Mouse (Mus musculus) C2C12 (cell line): ENCODE results near the gene Sh2d1b2. TPM values are rescaled to one million over a fixed set of nuclear protein-coding genes. Genes with fewer than 3 reads are reported as not detected.

ENCODE experiments used
- H3K27me3 ChIP-seq: one replicate; pipeline ENCODE4 v1.6.1; 2011; ENCODE audit not compliant: control insufficient read depth, insufficient read depth, insufficient read length
- H3K36me3 ChIP-seq: one replicate; pipeline ENCODE4 v1.6.1; 2011; ENCODE audit not compliant: control insufficient read depth, insufficient read depth
- H3K4me3 ChIP-seq: one replicate; pipeline ENCODE4 v1.5.1; 2011; ENCODE audit warnings: mild to moderate bottlenecking, control low read depth; ENCODE audit not compliant: poor library complexity, insufficient read depth, severe bottlenecking
- H3K79me2 ChIP-seq: one replicate; pipeline ENCODE4 v1.6.1; 2011; ENCODE audit not compliant: control insufficient read depth, insufficient read depth
- H3K79me3 ChIP-seq: one replicate; pipeline ENCODE4 v1.6.1; 2011; ENCODE audit warnings: low read depth, control low read depth
- H3ac ChIP-seq: one replicate; pipeline ENCODE3; 2011; ENCODE audit warnings: low read depth; ENCODE audit not compliant: control insufficient read depth, insufficient read length
- CEBPB ChIP-seq: IDR thresholded peaks from one replicate; pipeline ENCODE4 v1.6.1; 2011; ENCODE audit warnings: low read depth, mild to moderate bottlenecking, control low read depth, moderate library complexity
- CTCF ChIP-seq: IDR thresholded peaks from one replicate; pipeline ENCODE4 v1.5.1; 2011; ENCODE audit not compliant: control insufficient read depth, insufficient read depth, insufficient read length
- FOSL1 ChIP-seq: IDR thresholded peaks from one replicate; pipeline ENCODE4 v1.8.0; 2011; ENCODE audit warnings: mild to moderate bottlenecking, low read length; ENCODE audit not compliant: poor library complexity, insufficient read depth, severe bottlenecking
- MAX ChIP-seq: IDR thresholded peaks from one replicate; pipeline ENCODE4 v1.6.1; 2011; ENCODE audit warnings: mild to moderate bottlenecking, control low read depth
- MYOD1 ChIP-seq: IDR thresholded peaks from one replicate; pipeline ENCODE4 v1.6.1; 2011; ENCODE audit warnings: low read depth; ENCODE audit not compliant: control insufficient read depth, insufficient read length
- MYOG ChIP-seq: IDR thresholded peaks from one replicate; pipeline ENCODE4 v1.6.1; 2011; ENCODE audit not compliant: control insufficient read depth, insufficient read length; ENCODE audit errors: extremely low read depth
- USF1 ChIP-seq: IDR thresholded peaks from one replicate; pipeline ENCODE4 v1.6.1; 2011; ENCODE audit warnings: low read depth, mild to moderate bottlenecking, control low read depth, moderate library complexity
- polyA plus RNA-seq: library from polyadenylated mRNA; unstranded; fragments of >200 nt; fragmentation: generic; extraction: Trizol; gene quantifications from one replicate; pipeline ENCODE4 v1.2.1, GENCODE M21; 2012; ENCODE audit warnings: missing spikeins

The Sh2d1b2 gene
- polyA plus RNA-seq, 1 experiment = 0.12 TPM

DNA sequence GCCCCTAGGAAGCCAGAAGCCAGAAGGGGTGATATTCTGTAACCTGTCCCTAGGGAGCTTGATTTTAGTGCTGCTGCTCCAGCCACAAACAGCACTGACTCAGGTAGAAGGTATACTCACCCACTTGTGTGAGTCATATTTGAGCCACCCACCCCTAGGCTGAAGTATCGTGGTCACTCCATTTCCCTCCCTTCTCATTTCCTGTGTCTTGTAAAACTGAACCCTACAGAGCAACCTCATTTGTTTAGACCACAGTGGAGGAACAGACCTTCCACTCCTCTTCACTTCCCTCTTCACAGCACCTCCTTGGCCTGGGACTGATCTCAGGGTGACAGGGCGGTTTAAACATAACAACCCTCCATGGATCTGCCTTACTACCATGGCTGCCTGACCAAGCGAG lies 44.5 kb downstream of the Sh2d1b2 start, which contains the start of gene Sh2d1b1:
TSS of gene Sh2d1b1 (plus strand) at position 305 of the 400 bp plus-strand sequence.
- Histone ChIP-seq H3K79me2 (no peaks in the 10 kb centered on the region), H3K79me3 (no peaks in the 10 kb centered on the region), H3K27me3 (no peaks in the 10 kb centered on the region), H3K4me3 (no peak within 1 kb of the TSS), H3ac (no peak within 1 kb of the TSS), H3K36me3 (no peaks in the 10 kb centered on the region)
- TF ChIP-seq MAX (no peak), FOSL1 (no peak), CEBPB (no peak), MYOG (no peak), USF1 (no peak), CTCF (no peak), MYOD1 (no peak)

DNA sequence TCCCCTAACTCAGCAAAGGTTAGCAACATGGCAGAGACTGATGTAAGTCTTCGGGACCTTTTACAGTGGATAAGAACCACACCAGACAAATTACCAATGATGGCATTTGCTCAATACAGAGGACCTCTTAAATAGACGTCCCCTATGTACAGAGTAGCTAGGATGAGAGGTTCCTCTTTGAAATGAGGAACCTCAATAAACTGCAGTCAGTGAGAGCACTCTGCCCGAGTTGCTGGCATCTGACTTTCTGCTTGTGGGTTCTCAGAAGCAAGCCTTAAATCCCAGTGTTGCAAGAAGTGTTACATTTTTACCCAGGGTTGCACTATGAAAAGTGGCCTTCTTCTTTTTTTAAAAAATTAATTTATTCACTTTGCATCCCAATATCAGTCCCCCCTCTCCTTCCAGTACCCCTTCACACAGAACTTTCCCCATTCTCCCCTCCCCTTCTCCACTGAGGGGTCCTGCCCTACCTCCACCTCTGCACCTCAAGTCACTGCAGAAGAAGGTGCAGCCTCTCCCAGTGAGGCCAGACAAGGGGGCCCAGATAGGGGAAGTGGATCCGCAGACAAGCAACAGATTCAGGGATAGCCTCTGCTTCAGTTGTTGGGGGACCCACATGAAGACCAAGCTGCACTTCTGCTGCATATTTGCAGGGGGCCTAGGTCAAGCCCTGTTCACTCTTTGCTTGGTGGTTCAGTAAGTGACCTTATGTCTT lies 50.0 kb downstream of the Sh2d1b2 start:
- Histone ChIP-seq H3K4me3 (no peak overlapping the region), H3ac (no peak overlapping the region), H3K79me3 (no peaks in the 10 kb centered on the region), H3K79me2 (no peaks in the 10 kb centered on the region), H3K36me3 (no peaks in the 10 kb centered on the region), H3K27me3 (no peaks in the 10 kb centered on the region)
- TF ChIP-seq MYOG = no peak
- no peak for TF ChIP-seq CEBPB
- TF ChIP-seq CTCF = no peak
- TF ChIP-seq FOSL1 = no peak
- TF ChIP-seq MAX = no peak
- no peak for TF ChIP-seq MYOD1
- no peak for TF ChIP-seq USF1

DNA sequence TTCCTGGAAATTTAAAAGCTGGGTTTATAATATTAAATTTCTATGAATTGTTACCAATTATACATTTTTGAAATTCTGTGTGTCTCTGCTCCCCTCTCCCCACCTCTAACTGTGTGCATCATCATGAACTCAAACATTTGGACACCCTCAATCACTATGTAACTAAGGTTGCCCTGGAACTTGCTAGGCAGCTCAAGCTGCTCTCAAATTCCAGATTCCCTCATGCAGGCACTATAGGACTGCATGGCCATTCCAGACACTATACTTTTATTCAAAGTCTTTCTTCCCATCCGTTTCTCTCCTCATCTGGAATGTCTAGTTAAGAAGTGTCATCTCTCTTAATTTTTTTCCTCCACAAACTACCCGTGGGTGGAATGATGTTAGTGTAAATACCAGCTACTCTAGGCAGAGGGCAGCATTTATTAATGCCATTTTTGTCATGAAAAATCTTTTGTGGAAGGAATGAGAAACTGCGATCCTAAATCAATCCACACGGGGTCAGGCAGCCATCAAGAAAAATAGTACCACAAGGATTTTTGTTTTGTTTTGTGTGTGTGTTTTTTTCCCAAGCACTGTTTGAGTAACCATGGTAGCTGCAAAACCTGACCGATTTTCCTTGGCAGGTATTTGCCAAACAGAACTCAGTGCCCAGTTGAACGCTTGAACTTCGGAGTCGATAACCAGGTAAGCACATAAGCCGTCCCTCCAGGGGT lies 59.8 kb downstream of the Sh2d1b2 start:
- Histone ChIP-seq H3ac (no peak overlapping the region), H3K79me2 (no peaks in the 10 kb centered on the region), H3K36me3 (no peaks in the 10 kb centered on the region), H3K27me3 (peaks cover 9% of the 10 kb centered on the region), H3K4me3 (no peak overlapping the region), H3K79me3 (no peaks in the 10 kb centered on the region)
- TF ChIP-seq USF1 (no peak), FOSL1 (no peak), CTCF (no peak), MAX (no peak), MYOD1 (no peak), MYOG (no peak), CEBPB (no peak)

GRCm38 (mm10) chr1:170293257-170293656 lies 60.7 kb downstream of the Sh2d1b2 start:
- Histone ChIP-seq H3K36me3 (no peaks in the 10 kb centered on the region), H3K27me3 (peaks cover 9% of the 10 kb centered on the region), H3K79me2 (no peaks in the 10 kb centered on the region), H3ac (no peak overlapping the region), H3K4me3 (no peak overlapping the region), H3K79me3 (no peaks in the 10 kb centered on the region)
- TF ChIP-seq MYOD1 = no peak
- TF ChIP-seq USF1 = no peak
- no peak for TF ChIP-seq CTCF
- no peak for TF ChIP-seq FOSL1
- no peak for TF ChIP-seq CEBPB
- TF ChIP-seq MYOG = no peak
- no peak for TF ChIP-seq MAX

- Histone ChIP-seq H3ac (no peak overlapping the region), H3K79me3 (no peaks in the 10 kb centered on the region), H3K79me2 (no peaks in the 10 kb centered on the region), H3K27me3 (peaks cover 22% of the 10 kb centered on the region), H3K4me3 (no peak overlapping the region), H3K36me3 (no peaks in the 10 kb centered on the region)
- TF ChIP-seq MAX (no peak), MYOG (no peak), FOSL1 (no peak), CEBPB (no peak), CTCF (no peak), MYOD1 (no peak), USF1 (no peak)
Observed at GRCm38 (mm10) chr1:170294786-170295570, 62.4 kb downstream of the Sh2d1b2 start.
